Mouse (Mus musculus) heart, postnatal 14 days (tissue): ENCODE measurements around the gene Ror2. TPM values are rescaled to one million over a fixed set of nuclear protein-coding genes. Genes with fewer than 3 reads are reported as not detected.

Experiments used
- DNase-seq, 2 experiments: peaks; one replicate each; pipeline ENCODE4 v3.0.0; 2021 to 2022
- intact Hi-C: fragments of 180-260 bp; cut with DNase I; formaldehyde crosslinking; loops from one replicate; pipeline ENCODE4 v1.15.1; 2025
- total RNA-seq, 2 experiments: library from RNA; stranded (reverse); gene quantifications; 2 replicates each; pipeline ENCODE4 v1.2.3; 2021

Gene Ror2
- total RNA-seq, 2 experiments from 2014 or later, result 3.3 to 3.5 TPM

GRCm38 (mm10) chr13:53276381-53276780 is 9.5 kb downstream of the Ror2 start:
- intact Hi-C loops, result no loop called here
- DNase-seq, result no peak

GRCm38 (mm10) chr13:53275778-53276177 is 10.1 kb downstream of the Ror2 start:
- DNase-seq, result no peak
- intact Hi-C loops, result no loop called here

GRCm38 (mm10) chr13:53274771-53275170 is 11.2 kb downstream of the Ror2 start:
- no peak for DNase-seq
- intact Hi-C loops, result no loop called here

- intact Hi-C loops, result no loop called here
- no peak for DNase-seq
Observed at GRCm38 (mm10) chr13:53271595-53271994, 14.3 kb downstream of the Ror2 start.

- DNase-seq, result no peak
- intact Hi-C loops, result no loop called here
Observed at GRCm38 (mm10) chr13:53270549-53270948, 15.4 kb downstream of the Ror2 start.

- no peak for DNase-seq
- intact Hi-C loops, result no loop called here
Observed at GRCm38 (mm10) chr13:53268541-53268940, 17.4 kb downstream of the Ror2 start.

GRCm38 (mm10) chr13:53267849-53268248 is 18.1 kb downstream of the Ror2 start:
- intact Hi-C loops, result no loop called here
- no peak for DNase-seq

- no peak for DNase-seq
- intact Hi-C loops, result no loop called here
Observed at GRCm38 (mm10) chr13:53267155-53267554, 18.8 kb downstream of the Ror2 start.

- intact Hi-C loops, result no loop called here
- no peak for DNase-seq
Observed at GRCm38 (mm10) chr13:53266543-53266951, 19.4 kb downstream of the Ror2 start.

- intact Hi-C loops, result no loop called here
- no peak for DNase-seq
Observed at GRCm38 (mm10) chr13:53264896-53265295, 21.0 kb downstream of the Ror2 start.

- peak; percentile 33 to 36 for DNase-seq
- intact Hi-C loops, result no loop called here
Observed at GRCm38 (mm10) chr13:53262509-53263250, 23.2 kb downstream of the Ror2 start.

GRCm38 (mm10) chr13:53261106-53261771 is 24.7 kb downstream of the Ror2 start:
- intact Hi-C loops, result no loop called here
- peak; percentile 82 to 86 for DNase-seq

- intact Hi-C loops, result no loop called here
- DNase-seq, result no peak
Observed at GRCm38 (mm10) chr13:53258943-53259342, 27.0 kb downstream of the Ror2 start.

GRCm38 (mm10) chr13:53258497-53258896 is 27.4 kb downstream of the Ror2 start:
- no peak for DNase-seq
- intact Hi-C loops, result no loop called here

- no peak for DNase-seq
- intact Hi-C loops, result no loop called here
Observed at GRCm38 (mm10) chr13:53253255-53253654, 32.7 kb downstream of the Ror2 start.

GRCm38 (mm10) chr13:53248586-53249401 is 37.1 kb downstream of the Ror2 start:
- no peak for DNase-seq
- intact Hi-C loops, result no loop called here

- intact Hi-C loops, result no loop called here
Observed at GRCm38 (mm10) chr13:53248080-53248479, 37.8 kb downstream of the Ror2 start.

GRCm38 (mm10) chr13:53247175-53247574 is 38.7 kb downstream of the Ror2 start:
- intact Hi-C loops, result no loop called here
- no peak for DNase-seq

More at GRCm38 (mm10) chr13:53248080-53248479, 37.8 kb downstream of the Ror2 start:
- DNase-seq, result no peak

- no peak for DNase-seq
Observed at GRCm38 (mm10) chr13:53244151-53244550, 41.8 kb downstream of the Ror2 start.

GRCm38 (mm10) chr13:53237455-53237854 is 48.5 kb downstream of the Ror2 start:
- intact Hi-C loops, result no loop called here

More at GRCm38 (mm10) chr13:53244151-53244550, 41.8 kb downstream of the Ror2 start:
- intact Hi-C loops, result no loop called here

More at GRCm38 (mm10) chr13:53237455-53237854, 48.5 kb downstream of the Ror2 start:
- DNase-seq, result peak; percentile 36 to 48
